Mouse (Mus musculus): ENCODE results near the gene Smyd2. TPM values are rescaled to one million over a fixed set of nuclear protein-coding genes. Genes with fewer than 3 reads are reported as not detected.

Smyd2 gene
- total and polyA plus RNA-seq, 3 experiments: 81.5 to 117 (median 99.2) TPM

DNA sequence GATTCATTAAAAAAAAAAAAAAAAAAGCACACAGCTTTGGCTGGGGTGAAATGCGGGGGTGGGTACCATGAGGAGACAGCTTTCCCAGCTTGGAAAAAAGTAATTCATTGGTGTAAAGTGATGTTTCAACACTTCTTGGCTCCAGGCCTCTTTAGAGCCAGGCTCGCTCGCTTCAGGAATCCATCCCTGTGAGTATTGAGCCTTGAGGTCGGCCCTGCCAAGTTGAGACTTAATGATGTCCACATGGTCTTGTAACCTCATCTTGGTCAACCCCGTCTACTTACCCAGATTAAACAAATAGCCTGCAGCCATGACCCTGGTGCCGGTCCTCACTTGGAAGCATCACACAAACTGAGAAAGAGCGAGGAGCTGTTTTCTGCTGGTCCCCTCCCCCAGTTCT, 69.7 kb downstream of the Smyd2 start:
- intact Hi-C loops (cut with DNase I): no loop called here
- H3K36me3 ChIP-seq (ENCODE audit: control insufficient read depth, insufficient read depth, low read length): no peaks in the 10 kb centered on the region
- peak in 1 of 2 experiments; percentile 43 for DNase-seq
- H3K4me3 ChIP-seq: no peak overlapping the region
- H3K27ac ChIP-seq: no peak overlapping the region
- 86% methylated on average over 7 of the region's 7 CpGs for WGBS
- no peaks in the 10 kb centered on the region for H3K27me3 ChIP-seq (ENCODE audit: control insufficient read depth, insufficient read depth, low read length)
- no peaks in the 10 kb centered on the region; the same call in 1 of the 2 replicates for H3K4me1 ChIP-seq (ENCODE audit: control insufficient read depth, insufficient read depth, low read length)
- H3K79me2 ChIP-seq (replicated peaks; ENCODE audit: control insufficient read depth, insufficient read depth, low read length): no peaks in the 10 kb centered on the region
- no peak overlapping the region for H3K9ac ChIP-seq (ENCODE audit: low read depth, low read length)
- no peak for TF ChIP-seq EP300 (IDR thresholded peaks at IDR 0.05; ENCODE audit: insufficient read depth, low read depth, low read length)
- no peak for TF ChIP-seq POLR2A (IDR thresholded peaks at IDR 0.05; ENCODE audit: insufficient read depth, low read depth, low read length)
- TF ChIP-seq CTCF (IDR thresholded peaks at IDR 0.05): no peak

- no peak overlapping the region for H3K27ac ChIP-seq
- WGBS: 85% methylated on average over 5 of the region's 5 CpGs
- no peaks in the 10 kb centered on the region for H3K36me3 ChIP-seq (ENCODE audit: control insufficient read depth, insufficient read depth, low read length)
- H3K79me2 ChIP-seq (replicated peaks; ENCODE audit: control insufficient read depth, insufficient read depth, low read length): no peaks in the 10 kb centered on the region
- H3K4me3 ChIP-seq: no peak overlapping the region
- intact Hi-C loops (cut with DNase I): no loop called here
- H3K4me1 ChIP-seq (ENCODE audit: control insufficient read depth, insufficient read depth, low read length): no peaks in the 10 kb centered on the region; the same call in 1 of the 2 replicates
- no peak overlapping the region for H3K9ac ChIP-seq (ENCODE audit: low read depth, low read length)
- DNase-seq: no peak
- no peak for TF ChIP-seq CTCF (IDR thresholded peaks at IDR 0.05)
- TF ChIP-seq POLR2A (IDR thresholded peaks at IDR 0.05; ENCODE audit: insufficient read depth, low read depth, low read length): no peak
- no peaks in the 10 kb centered on the region for H3K27me3 ChIP-seq (ENCODE audit: control insufficient read depth, insufficient read depth, low read length)
Observed at GRCm38 (mm10) chr1:189852051-189852450, 70.1 kb downstream of the Smyd2 start.

- Histone ChIP-seq H3K9ac (ENCODE audit: low read depth, low read length) (no peak overlapping the region), H3K79me2 (replicated peaks; ENCODE audit: control insufficient read depth, insufficient read depth, low read length) (no peaks in the 10 kb centered on the region), H3K27me3 (ENCODE audit: control insufficient read depth, insufficient read depth, low read length) (no peaks in the 10 kb centered on the region), H3K4me1 (ENCODE audit: control insufficient read depth, insufficient read depth, low read length) (no peaks in the 10 kb centered on the region; the same call in 1 of the 2 replicates), H3K4me3 (peak overlapping the region; percentile 16; the same call in 1 of the 2 replicates), H3K36me3 (ENCODE audit: control insufficient read depth, insufficient read depth, low read length) (no peaks in the 10 kb centered on the region), H3K27ac (peak overlapping the region; percentile 36)
- 42% methylated on average over 11 of the region's 11 CpGs for WGBS
- peak in 1 of 2 experiments; percentile 22 for DNase-seq
- TF ChIP-seq CTCF (IDR thresholded peaks at IDR 0.05) (no peak), POLR2A (IDR thresholded peaks at IDR 0.05; ENCODE audit: insufficient read depth, low read depth, low read length) (no peak), EP300 (IDR thresholded peaks at IDR 0.05; ENCODE audit: insufficient read depth, low read depth, low read length) (no peak)
- intact Hi-C loops (cut with DNase I): loop anchor here (1.0 kb wide), 1 partner anchor 32 kb away; no protein-coding TSS in a partner anchor
Observed at GRCm38 (mm10) chr1:189849550-189849949, 72.6 kb downstream of the Smyd2 start.

DNA sequence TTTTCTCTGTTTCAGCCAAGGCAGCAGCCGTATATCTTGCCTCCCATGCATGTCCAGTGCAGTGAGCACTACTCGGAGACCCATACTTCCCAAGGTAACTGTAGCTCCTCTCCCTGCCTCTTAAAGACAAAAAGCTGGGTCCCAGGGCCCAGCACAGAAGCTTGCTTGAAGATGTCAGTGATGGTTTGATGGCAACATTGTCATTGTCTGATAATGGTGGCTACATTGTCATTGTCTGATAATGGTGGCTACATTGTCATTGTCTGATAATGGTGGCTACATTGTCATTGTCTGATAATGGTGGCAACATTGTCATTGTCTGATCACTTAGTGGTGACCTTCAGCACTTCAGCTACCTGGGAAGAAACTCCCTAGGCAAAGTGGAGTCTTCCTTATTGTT, 75.8 kb downstream of the Smyd2 start:
- intact Hi-C loops (cut with DNase I): no loop called here
- 93% methylated on average over 2 of the region's 2 CpGs for WGBS

GRCm38 (mm10) chr1:189834166-189834565, 88.0 kb downstream of the Smyd2 start:
- intact Hi-C loops (cut with DNase I): no loop called here
- 95% methylated on average over 13 of the region's 13 CpGs for WGBS
- Histone ChIP-seq H3K4me1 (ENCODE audit: control insufficient read depth, insufficient read depth, low read length) (no peaks in the 10 kb centered on the region; the same call in 1 of the 2 replicates), H3K9ac (ENCODE audit: low read depth, low read length) (no peak overlapping the region), H3K4me3 (no peak overlapping the region), H3K27ac (no peak overlapping the region), H3K79me2 (replicated peaks; ENCODE audit: control insufficient read depth, insufficient read depth, low read length) (no peaks in the 10 kb centered on the region), H3K27me3 (ENCODE audit: control insufficient read depth, insufficient read depth, low read length) (no peaks in the 10 kb centered on the region), H3K36me3 (ENCODE audit: control insufficient read depth, insufficient read depth, low read length) (no peaks in the 10 kb centered on the region)
- TF ChIP-seq EP300 (IDR thresholded peaks at IDR 0.05; ENCODE audit: insufficient read depth, low read depth, low read length) (no peak), POLR2A (IDR thresholded peaks at IDR 0.05; ENCODE audit: insufficient read depth, low read depth, low read length) (no peak), CTCF (IDR thresholded peaks at IDR 0.05) (no peak)
- no peak for DNase-seq

More for the DNA sequence above, 75.8 kb downstream of the Smyd2 start:
- no peak for DNase-seq
- no peak for TF ChIP-seq CTCF (IDR thresholded peaks at IDR 0.05)
- no peak for TF ChIP-seq EP300 (IDR thresholded peaks at IDR 0.05; ENCODE audit: insufficient read depth, low read depth, low read length)
- TF ChIP-seq POLR2A (IDR thresholded peaks at IDR 0.05; ENCODE audit: insufficient read depth, low read depth, low read length): no peak
- H3K9ac ChIP-seq (ENCODE audit: low read depth, low read length): no peak overlapping the region
- no peak overlapping the region for H3K27ac ChIP-seq
- H3K4me3 ChIP-seq: no peak overlapping the region
- H3K79me2 ChIP-seq (replicated peaks; ENCODE audit: control insufficient read depth, insufficient read depth, low read length): no peaks in the 10 kb centered on the region
- H3K36me3 ChIP-seq (ENCODE audit: control insufficient read depth, insufficient read depth, low read length): no peaks in the 10 kb centered on the region
- H3K27me3 ChIP-seq (ENCODE audit: control insufficient read depth, insufficient read depth, low read length): no peaks in the 10 kb centered on the region
- H3K4me1 ChIP-seq (ENCODE audit: control insufficient read depth, insufficient read depth, low read length): no peaks in the 10 kb centered on the region; the same call in 1 of the 2 replicates

DNA sequence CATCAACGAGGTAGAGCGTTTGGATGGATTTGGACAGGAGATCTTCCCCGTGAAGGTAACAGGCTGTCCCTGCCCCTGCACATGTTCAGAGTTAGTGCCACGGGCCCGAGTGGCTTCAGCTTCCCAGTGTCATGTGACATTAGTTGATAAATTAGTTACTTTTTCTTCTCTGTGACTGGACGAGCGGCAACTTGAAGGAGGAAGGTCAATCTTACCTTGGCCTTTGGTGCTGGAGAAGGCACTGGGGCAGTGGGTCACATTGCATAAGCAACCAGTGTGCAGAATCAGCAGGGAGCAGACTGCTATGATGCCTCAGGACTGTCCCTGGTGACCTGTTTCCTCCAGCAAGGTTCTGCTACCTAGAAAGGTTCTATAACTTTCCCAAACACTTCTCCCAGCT, 88.8 kb downstream of the Smyd2 start:
- WGBS: 89% methylated on average over 7 of the region's 7 CpGs
- Histone ChIP-seq H3K9ac (ENCODE audit: low read depth, low read length) (no peak overlapping the region), H3K4me1 (ENCODE audit: control insufficient read depth, insufficient read depth, low read length) (no peaks in the 10 kb centered on the region; the same call in 1 of the 2 replicates), H3K79me2 (replicated peaks; ENCODE audit: control insufficient read depth, insufficient read depth, low read length) (no peaks in the 10 kb centered on the region), H3K4me3 (no peak overlapping the region), H3K27me3 (ENCODE audit: control insufficient read depth, insufficient read depth, low read length) (no peaks in the 10 kb centered on the region), H3K27ac (no peak overlapping the region), H3K36me3 (ENCODE audit: control insufficient read depth, insufficient read depth, low read length) (no peaks in the 10 kb centered on the region)
- no peak for DNase-seq
- intact Hi-C loops (cut with DNase I): no loop called here
- no peak for TF ChIP-seq EP300 (IDR thresholded peaks at IDR 0.05; ENCODE audit: insufficient read depth, low read depth, low read length)
- TF ChIP-seq CTCF (IDR thresholded peaks at IDR 0.05): no peak
- no peak for TF ChIP-seq POLR2A (IDR thresholded peaks at IDR 0.05; ENCODE audit: insufficient read depth, low read depth, low read length)

All from heart, adult 2 months (tissue).